Mouse (Mus musculus): ENCODE data around the gene Rfxank.
A peak's percentile ranks its signal among the peaks of the same experiment; 100 is the strongest.

The Rfxank gene

DNA sequence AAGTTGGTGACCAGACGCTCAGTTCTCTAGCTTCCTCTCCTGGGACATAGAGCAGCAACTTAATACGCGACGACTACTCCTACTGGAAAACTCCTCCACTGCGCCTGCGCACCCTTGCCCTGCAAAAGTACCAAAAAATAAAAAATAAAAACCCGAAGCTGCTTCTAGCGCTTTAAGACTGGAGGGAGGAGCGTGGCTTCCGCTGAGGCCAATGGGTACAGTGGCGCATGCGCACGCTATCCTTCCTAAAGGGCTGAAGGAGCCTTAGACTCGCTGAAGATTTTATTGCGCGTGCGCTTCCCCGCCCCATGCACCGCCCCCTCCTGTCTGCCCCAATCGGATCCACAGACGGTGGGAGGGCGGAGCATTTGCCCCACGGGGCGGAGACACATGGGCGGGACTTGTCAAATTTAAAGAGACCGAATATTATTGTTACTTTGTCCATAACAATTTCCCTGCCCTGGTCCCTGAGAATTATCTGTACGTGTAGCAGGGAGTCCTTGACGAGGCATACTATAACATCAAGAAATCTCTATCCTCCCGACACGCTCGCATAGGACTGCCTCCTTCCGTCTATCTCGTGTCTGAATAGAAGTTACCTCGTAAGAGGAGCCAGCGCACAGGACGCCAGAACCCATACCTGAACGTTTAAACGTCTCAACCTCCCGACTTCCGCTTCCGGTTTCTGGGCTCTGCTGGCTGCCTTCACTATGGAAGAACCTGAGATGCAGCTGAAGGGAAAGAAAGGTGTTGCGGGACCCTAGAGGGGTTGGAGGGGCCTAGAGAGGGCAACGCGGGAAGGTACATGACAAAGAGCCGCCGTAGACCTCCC is at the start of gene Rfxank, which contains the start of the genes Borcs8 and Mef2b:
TSS of gene Rfxank (minus strand) at position 129 of the 832 bp plus-strand sequence.
TSS of gene Borcs8 (plus strand) at position 474 of the 832 bp plus-strand sequence.
TSS of gene Mef2b (plus strand) at position 686 of the 832 bp plus-strand sequence.
- peak; percentile 97 to 98 for DNase-seq (ENCODE audit: low spot score in 2 of 2)

DNA sequence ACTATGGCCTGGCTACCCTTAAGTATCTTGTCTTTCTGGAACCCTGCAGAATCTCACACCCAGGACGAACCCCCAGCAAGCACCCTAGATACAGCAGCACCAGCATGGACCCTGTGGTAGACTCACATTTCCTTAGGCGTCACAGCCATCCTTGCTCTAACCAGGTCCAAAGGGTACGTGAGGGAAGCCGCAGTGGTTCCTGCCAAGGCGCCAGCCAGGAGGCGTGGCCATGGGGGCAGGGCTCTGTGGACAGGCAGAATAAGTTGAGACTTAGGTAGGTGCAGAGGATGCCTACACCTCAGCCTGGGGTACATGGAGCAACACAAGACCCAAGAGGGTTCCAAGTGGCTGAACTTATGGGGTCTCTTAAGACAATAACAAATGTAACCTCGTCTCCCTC is 49.8 kb upstream of the Rfxank start:
- no peak for DNase-seq (ENCODE audit: low spot score in 2 of 2)

GRCm38 (mm10) chr8:70183194-70183593 is 44.2 kb upstream of the Rfxank start:
- DNase-seq (ENCODE audit: low spot score in 2 of 2) = no peak

GRCm38 (mm10) chr8:70181903-70182252 is 42.9 kb upstream of the Rfxank start:
- DNase-seq (ENCODE audit: low spot score in 2 of 2) = no peak

- DNase-seq (ENCODE audit: low spot score in 2 of 2) = no peak
These were observed 42.4 kb upstream of the Rfxank start for GRCm38 (mm10) chr8:70181212-70181902.

GRCm38 (mm10) chr8:70179082-70179481 is 40.1 kb upstream of the Rfxank start:
- DNase-seq (ENCODE audit: low spot score in 2 of 2) = no peak

GRCm38 (mm10) chr8:70178231-70178630 is 39.3 kb upstream of the Rfxank start:
- no peak for DNase-seq (ENCODE audit: low spot score in 2 of 2)

GRCm38 (mm10) chr8:70174079-70174478 is 35.1 kb upstream of the Rfxank start:
- no peak for DNase-seq (ENCODE audit: low spot score in 2 of 2)

DNA sequence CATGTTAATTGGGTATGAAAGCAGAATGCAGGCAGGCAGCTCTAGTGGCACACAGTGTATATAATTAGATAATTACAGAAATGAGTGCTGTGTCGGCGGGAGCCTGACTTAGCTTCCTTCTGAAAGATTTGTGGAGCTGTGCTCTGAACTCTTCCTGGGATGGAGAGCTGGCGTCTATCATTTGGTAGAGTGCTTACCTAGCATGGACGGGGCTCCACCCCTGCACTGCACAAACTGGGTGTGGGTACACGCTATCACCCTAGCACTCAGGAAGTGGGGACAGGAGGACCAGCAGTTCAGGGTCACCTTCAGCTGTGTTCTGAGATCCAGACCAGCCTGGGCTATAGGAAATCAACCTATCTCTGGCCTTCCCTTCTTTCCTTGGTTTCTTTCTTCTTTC is 34.4 kb upstream of the Rfxank start:
- no peak for DNase-seq (ENCODE audit: low spot score in 2 of 2)

GRCm38 (mm10) chr8:70172043-70172681 is 33.2 kb upstream of the Rfxank start, which contains the start of gene Tmem161a:
Tmem161a (plus strand) TSS chr8:70172356.
- DNase-seq (ENCODE audit: low spot score in 2 of 2) = peak; percentile 87 to 90

DNA sequence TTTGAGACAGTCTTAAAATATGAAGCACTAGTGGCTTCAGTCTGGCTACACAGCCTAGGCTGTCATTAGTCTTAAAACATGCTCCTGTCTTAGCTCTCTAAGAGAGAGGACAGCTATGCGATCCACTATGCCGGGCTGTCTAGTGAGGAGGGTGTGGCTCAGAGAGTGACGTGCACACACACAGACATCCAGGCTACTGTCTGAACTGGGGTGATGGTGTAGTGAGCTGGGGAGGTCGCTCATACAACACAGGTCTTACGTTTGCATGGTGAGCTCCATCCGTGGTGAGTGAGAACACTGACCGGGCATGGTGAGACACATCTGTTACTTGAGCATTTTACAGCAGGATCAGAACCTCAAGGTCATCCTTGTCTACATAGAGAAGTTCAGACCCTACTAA is 32.3 kb upstream of the Rfxank start:
- no peak for DNase-seq (ENCODE audit: low spot score in 2 of 2)

- DNase-seq (ENCODE audit: low spot score in 2 of 2) = no peak
These were observed 31.8 kb upstream of the Rfxank start for GRCm38 (mm10) chr8:70170748-70171147.

DNA sequence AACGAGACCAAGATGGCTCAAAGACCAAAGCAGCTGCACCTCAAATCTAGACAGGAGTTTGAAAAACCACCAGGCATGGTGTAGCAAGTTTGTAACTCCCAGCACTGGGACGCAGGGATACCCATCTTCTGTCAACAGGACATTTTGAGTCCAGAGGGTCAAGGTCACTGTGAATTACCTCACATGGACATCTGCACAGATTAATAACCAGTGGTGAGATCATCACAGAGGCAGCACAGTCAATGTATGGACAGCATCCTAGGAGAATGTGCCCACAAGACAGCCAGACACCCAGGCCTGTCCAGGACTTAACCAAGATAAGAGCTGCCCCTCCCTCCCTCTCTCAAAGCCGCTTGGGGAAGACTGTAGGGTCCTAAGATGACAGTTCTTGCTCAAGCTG is 31.2 kb upstream of the Rfxank start:
- no peak for DNase-seq (ENCODE audit: low spot score in 2 of 2)

- peak in 1 of 2 experiments; percentile 35 for DNase-seq (ENCODE audit: low spot score in 2 of 2)
These were observed 27.7 kb upstream of the Rfxank start for GRCm38 (mm10) chr8:70166504-70167110.

DNA sequence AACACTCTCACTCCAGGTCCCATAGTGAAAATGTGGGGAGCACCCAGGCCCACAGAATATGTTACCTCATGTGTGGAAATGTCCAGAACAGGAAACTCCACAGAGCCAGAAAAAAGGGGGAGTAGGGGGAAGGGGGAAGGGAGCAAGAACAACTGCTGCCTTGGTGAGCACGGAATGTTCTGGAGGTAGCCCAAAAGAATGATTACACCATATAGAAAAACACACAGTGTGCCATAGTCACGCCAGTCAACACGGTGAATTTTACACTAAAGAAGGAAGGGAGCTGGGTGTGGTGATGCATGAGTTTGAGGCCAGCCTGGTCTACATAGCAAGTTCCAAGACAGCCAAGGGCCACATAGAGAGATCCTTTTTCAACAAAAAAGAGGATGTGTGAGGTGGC is 24.4 kb upstream of the Rfxank start:
- no peak for DNase-seq (ENCODE audit: low spot score in 2 of 2)

DNA sequence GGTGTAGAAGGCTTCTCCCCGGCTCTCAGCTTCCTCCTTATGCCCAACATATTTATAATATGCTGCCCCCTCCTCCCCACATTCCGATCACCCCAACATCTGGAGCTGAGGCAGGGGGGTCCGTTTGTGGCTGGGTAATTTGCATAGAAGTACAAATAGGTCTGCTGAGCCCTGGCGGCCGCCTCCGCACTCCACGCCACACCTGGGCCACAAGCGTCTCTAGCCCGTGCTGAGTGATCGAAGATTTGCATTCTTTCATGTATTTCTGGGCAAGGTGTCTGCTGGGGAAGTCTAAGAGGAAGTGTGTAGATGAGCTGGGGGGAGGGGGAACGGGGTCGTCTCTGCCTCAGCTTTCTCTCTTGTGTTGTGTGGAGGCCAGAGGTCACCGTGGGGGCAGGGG is 21.1 kb upstream of the Rfxank start:
- DNase-seq (ENCODE audit: low spot score in 2 of 2) = no peak

DNA sequence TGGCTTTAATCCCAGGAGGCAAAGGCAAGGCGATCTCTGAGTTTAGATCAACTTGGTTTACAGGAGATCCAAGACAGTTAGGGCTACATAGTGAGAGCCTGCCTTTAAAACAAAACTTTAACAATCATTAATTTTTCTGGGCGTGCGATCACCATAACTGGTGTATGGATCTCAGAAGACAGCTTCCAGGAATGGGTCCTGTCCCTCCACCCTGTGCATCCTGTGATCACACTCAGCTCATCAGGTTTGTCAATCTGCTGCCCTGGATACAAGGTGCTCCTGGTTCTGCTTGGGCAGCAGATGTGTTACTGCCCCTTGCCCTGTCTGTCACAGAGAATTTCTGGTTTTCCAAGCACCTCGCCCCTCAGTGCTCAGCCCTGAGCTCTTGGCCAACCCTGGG is 20.3 kb upstream of the Rfxank start:
- no peak for DNase-seq (ENCODE audit: low spot score in 2 of 2)

- peak; percentile 47 to 59 for DNase-seq (ENCODE audit: low spot score in 2 of 2)
These were observed 19.3 kb upstream of the Rfxank start for GRCm38 (mm10) chr8:70158069-70158853.

GRCm38 (mm10) chr8:70157240-70157800 is 18.4 kb upstream of the Rfxank start:
- DNase-seq (ENCODE audit: low spot score in 2 of 2) = no peak

DNA sequence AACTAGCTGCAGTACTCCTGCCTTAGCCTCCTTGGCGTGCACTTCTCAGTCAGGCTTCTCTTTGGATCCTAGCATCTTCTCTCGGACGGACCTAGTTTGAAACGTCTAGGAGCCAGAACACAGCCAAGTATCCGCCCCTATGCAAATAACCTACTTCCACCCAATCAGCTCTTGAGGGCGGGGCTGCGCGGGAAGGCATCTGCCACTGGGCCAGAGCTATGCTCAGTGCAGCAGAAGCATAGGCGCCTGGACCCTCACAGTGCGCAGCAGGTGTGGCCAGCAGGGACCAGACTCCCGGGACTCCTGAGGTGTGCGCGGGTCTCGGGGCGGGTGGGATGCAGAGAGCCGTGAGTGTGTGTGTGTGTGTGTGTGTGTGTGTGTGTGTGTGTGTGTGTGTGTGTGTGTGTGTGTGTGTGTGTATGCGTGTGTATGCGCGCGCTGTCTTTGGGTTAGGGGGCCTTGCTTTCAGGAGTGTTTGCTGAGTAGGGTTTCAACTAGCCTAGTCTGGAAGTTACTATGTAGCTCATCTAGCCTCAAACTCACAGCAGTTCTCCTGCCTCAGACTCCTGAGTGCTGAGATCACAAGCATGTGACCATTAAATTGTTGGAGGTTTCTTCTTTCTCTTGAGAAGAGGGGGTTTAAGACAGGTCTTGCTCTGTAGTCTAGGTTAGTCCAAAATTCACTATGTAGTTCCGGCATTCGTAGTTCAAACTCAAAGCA is 13.7 kb upstream of the Rfxank start:
- peak in 1 of 2 experiments; percentile 66 for DNase-seq (ENCODE audit: low spot score in 2 of 2)
